Mouse (Mus musculus): ENCODE data around the gene Ankle1. TPM values are rescaled to one million over a fixed set of nuclear protein-coding genes. Genes with fewer than 3 reads are reported as not detected.

Gene Ankle1
- polyA plus RNA-seq, 1 experiment from 2014 or later, result 38.7 TPM

DNA sequence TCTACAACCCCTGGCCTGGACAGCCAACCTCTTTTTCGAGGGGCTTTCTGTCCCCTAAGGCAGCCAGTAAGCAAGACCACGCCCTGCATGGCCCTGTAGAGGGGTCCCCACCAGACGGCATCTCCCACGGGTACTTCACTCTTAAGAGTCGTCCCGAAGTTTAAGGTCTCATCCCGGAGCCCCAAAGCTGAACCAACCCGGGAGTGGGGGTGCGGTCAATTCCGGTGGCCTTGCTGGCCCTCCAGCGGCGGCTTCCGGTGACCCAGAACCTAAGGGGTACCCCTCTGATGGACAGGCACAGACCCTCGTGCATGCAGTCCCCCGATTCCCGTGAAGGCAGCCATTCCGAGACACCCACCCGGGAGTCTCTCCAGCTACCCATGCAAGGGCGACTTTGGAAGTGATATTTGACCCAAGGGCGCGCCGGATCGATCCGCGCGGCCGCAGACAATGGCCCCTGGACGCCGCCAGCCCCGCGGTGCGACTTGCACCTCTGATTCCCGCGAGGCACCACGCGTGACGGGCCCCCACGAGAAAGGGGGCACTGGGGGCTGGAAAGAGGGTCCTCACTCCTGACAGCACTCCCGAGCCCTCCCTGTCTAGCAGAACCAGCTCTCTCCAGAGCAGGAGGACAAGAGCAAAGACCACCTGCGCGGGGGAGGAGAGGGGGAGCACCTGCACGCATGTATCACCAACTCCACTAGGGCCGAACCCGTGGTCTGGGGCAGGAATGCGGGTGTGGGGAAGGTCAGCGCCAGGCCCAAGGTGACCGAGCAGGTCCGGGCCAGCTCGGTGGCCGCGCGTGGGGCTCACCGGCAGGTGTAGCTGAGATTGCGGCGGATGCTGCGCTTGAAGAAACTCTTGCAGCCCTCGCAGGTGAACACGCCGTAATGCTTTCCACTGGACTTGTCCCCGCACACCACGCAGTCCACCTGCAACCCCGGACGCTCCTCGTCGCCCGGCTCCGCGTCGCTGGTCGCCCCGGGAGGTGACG is 25.3 kb upstream of the Ankle1 start:
- no peak overlapping the region; the same call in 1 of the 2 replicates for H3K27ac ChIP-seq (ENCODE audit: low read depth, low read length)
- no peaks in the 10 kb centered on the region for H3K9me3 ChIP-seq (ENCODE audit: control insufficient read depth, low read length)
- peak overlapping the region; percentile 91 for H3K9ac ChIP-seq (ENCODE audit: low read length)
- DNase-seq (ENCODE audit: low spot score) (peak; percentile 69), ATAC-seq (replicated peaks; ENCODE audit: low FRiP score) (no peak)
- H3K4me1 ChIP-seq (replicated peaks; ENCODE audit: control insufficient read depth, insufficient read depth, low read length), result peaks cover 46% of the 10 kb centered on the region
- peak overlapping the region; percentile 88 for H3K4me3 ChIP-seq (ENCODE audit: low read depth, low read length)
- H3K27me3 ChIP-seq (ENCODE audit: control insufficient read depth, insufficient read depth, low read length), result no peaks in the 10 kb centered on the region
- no peaks in the 10 kb centered on the region; the same call in 1 of the 2 replicates for H3K36me3 ChIP-seq (ENCODE audit: control insufficient read depth, insufficient read depth, low read length)
- H3K4me2 ChIP-seq (ENCODE audit: low read depth, low read length, severe bottlenecking), result peak overlapping the region; percentile 98
- 1% methylated on average over 72 of the region's 72 CpGs for WGBS

DNA sequence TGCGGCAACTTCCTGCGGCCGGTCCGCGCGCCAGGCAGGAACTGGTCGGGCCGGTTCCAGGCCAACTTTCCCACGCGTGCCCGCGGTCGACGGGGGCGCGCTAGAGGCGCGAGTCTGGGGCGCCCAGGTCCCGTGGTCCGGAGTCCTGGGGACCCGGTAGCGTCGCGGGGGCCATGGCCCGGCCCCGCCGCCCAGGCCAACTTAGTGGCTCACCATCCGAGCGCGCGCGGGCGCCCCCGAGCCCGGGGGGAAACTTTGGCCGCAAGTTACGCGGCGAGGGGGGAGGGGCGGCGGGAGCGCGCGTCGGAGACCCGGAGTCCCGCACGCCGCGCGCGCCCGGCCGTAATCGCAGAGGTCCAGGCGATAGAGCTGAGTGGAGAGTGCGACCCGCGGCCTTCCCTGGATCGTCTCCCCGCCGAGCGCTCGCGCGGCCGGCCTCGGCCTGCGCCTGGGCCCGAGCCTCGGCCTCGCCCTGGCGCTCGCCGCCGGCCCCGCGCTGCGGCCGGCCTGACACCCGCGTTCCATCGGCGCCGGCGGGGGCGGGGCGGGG is 24.3 kb upstream of the Ankle1 start, which contains the start of gene Nr2f6:
TSS of gene Nr2f6 (minus strand) at position 540 of the 550 bp plus-strand sequence.
- no peaks in the 10 kb centered on the region for H3K9me3 ChIP-seq (ENCODE audit: control insufficient read depth, low read length)
- peak within 1 kb of the TSS; percentile 91 for H3K27ac ChIP-seq (ENCODE audit: low read depth, low read length)
- peak within 1 kb of the TSS; percentile 98 for H3K4me2 ChIP-seq (ENCODE audit: low read depth, low read length, severe bottlenecking)
- peak within 1 kb of the TSS; percentile 91 for H3K9ac ChIP-seq (ENCODE audit: low read length)
- H3K36me3 ChIP-seq (ENCODE audit: control insufficient read depth, insufficient read depth, low read length), result no peaks in the 10 kb centered on the region; the same call in 1 of the 2 replicates
- DNase-seq (ENCODE audit: low spot score) (peak; percentile 88), ATAC-seq (replicated peaks; ENCODE audit: low FRiP score) (peak; percentile 26; the same call in 1 of the 2 replicates)
- WGBS, result under 1% methylated on average over 55 of the region's 89 CpGs
- peaks cover 36% of the 10 kb centered on the region for H3K4me1 ChIP-seq (replicated peaks; ENCODE audit: control insufficient read depth, insufficient read depth, low read length)
- H3K4me3 ChIP-seq (ENCODE audit: low read depth, low read length), result peak within 1 kb of the TSS; percentile 88
- no peaks in the 10 kb centered on the region for H3K27me3 ChIP-seq (ENCODE audit: control insufficient read depth, insufficient read depth, low read length)

DNA sequence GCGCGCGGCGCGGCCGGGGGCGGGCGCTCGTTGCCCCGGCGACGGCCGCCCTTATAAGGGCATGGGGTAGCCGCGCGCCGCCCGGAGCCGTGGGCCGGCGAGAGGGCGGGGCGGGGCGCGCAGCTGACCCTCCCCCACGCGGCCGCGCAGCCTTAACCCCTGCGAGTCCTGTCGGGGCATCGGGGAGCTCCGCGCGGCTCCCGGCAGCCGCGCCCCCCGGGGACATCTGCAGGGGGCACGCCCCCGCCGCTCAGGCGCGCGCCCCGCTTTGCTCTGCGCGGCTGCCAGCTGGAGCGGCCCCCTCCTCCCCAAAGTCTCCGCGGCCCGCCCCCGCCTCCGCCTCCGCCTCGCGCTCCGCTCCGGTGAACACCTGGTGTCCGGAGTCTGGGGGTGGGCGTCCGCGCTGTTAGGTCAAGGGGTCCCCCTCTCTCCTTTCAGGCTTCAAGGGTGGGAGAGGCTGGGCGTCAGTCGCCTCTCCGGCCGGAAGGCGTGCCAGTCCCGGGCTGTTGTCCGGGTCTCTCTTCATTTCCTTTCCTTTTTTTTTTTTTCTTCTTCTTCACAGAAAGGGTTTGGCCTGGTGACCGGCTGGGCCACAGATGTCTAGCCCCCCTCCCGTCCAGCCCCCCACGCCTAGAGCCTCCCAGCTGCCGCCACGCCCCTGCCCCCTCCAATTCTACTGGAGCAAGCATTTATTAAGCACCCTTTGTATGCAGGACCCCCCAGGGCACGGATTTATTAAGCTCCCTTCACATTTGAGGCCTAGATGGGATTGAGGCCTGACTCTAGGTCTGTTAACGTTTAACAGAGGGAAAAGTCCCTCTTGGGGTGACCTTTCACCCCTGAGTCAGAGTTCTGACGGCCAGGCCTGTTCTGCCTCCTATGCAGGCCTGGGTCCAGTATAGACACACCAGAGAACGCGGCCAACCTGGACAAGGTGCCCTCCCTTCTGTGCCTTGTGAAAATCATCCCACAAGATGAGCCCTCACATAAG is 23.5 kb upstream of the Ankle1 start:
- WGBS, result 2% methylated on average over 37 of the region's 80 CpGs
- Histone ChIP-seq H3K27me3 (ENCODE audit: control insufficient read depth, insufficient read depth, low read length) (no peaks in the 10 kb centered on the region), H3K9me3 (ENCODE audit: control insufficient read depth, low read length) (no peaks in the 10 kb centered on the region), H3K4me1 (replicated peaks; ENCODE audit: control insufficient read depth, insufficient read depth, low read length) (peaks cover 33% of the 10 kb centered on the region), H3K36me3 (ENCODE audit: control insufficient read depth, insufficient read depth, low read length) (no peaks in the 10 kb centered on the region; the same call in 1 of the 2 replicates), H3K4me3 (ENCODE audit: low read depth, low read length) (peak overlapping the region; percentile 88), H3K27ac (ENCODE audit: low read depth, low read length) (peak overlapping the region; percentile 91), H3K4me2 (ENCODE audit: low read depth, low read length, severe bottlenecking) (peak overlapping the region; percentile 98), H3K9ac (ENCODE audit: low read length) (peak overlapping the region; percentile 91)
- DNase-seq (ENCODE audit: low spot score) (peak; percentile 92), ATAC-seq (replicated peaks; ENCODE audit: low FRiP score) (peak; percentile 87)

DNA sequence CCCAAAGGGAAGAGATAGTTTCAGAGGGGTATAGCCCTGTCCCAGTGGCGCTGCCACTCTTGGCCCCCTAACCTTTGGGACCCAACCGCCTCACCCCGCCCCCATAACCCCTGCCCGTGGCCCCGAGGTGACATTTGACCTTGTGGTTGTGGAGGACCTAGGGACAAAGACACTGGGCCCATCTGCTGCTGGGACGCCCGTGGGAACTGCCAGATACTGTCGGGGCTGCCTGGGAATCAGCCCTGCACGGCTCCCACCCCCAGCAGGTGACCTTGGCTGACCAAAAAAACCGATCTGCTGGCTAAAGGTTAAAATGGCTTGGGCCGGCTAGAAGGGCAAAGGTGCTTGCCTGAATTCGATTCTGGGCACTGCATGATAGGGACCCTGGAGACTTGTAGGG is 22.4 kb upstream of the Ankle1 start:
- 15% methylated on average over 12 of the region's 12 CpGs for WGBS

DNA sequence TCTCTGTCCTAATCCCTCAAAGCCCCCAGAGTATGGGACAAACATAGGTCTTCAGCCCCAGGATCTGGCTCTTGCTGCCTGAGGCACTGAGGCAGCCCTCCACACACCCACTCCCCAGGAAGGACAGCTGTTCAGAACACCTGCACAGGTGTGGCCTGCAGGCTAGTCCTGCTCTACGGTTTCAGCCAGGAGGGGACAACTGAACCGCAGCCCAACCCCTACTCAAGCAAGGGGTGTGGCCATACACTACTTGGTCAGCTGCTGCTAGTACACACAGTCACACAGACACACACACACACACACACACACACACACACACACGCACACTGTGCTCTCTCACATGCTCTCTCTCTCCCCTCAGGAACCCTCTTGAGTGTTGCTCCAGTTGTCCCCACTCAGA is 21.9 kb upstream of the Ankle1 start:
- no peaks in the 10 kb centered on the region for H3K36me3 ChIP-seq (ENCODE audit: control insufficient read depth, insufficient read depth, low read length)
- H3K27me3 ChIP-seq (ENCODE audit: control insufficient read depth, insufficient read depth, low read length), result no peaks in the 10 kb centered on the region
- no peaks in the 10 kb centered on the region for H3K9me3 ChIP-seq (ENCODE audit: control insufficient read depth, low read length)
- whole genome bisulfite sequencing, result 64% methylated on average over 3 of the region's 3 CpGs
- no peak overlapping the region for H3K4me2 ChIP-seq (ENCODE audit: low read depth, low read length, severe bottlenecking)
- H3K4me3 ChIP-seq (ENCODE audit: low read depth, low read length), result no peak overlapping the region
- H3K9ac ChIP-seq (ENCODE audit: low read length), result no peak overlapping the region
- ATAC-seq (replicated peaks; ENCODE audit: low FRiP score) (no peak), DNase-seq (ENCODE audit: low spot score) (no peak)
- H3K4me1 ChIP-seq (replicated peaks; ENCODE audit: control insufficient read depth, insufficient read depth, low read length), result peaks cover 30% of the 10 kb centered on the region
- H3K27ac ChIP-seq (ENCODE audit: low read depth, low read length), result no peak overlapping the region

More for the DNA sequence above, 22.4 kb upstream of the Ankle1 start:
- ATAC-seq (replicated peaks; ENCODE audit: low FRiP score) (no peak), DNase-seq (ENCODE audit: low spot score) (no peak)
- H3K4me3 ChIP-seq (ENCODE audit: low read depth, low read length), result no peak overlapping the region
- peaks cover 32% of the 10 kb centered on the region for H3K4me1 ChIP-seq (replicated peaks; ENCODE audit: control insufficient read depth, insufficient read depth, low read length)
- H3K27ac ChIP-seq (ENCODE audit: low read depth, low read length), result no peak overlapping the region
- H3K36me3 ChIP-seq (ENCODE audit: control insufficient read depth, insufficient read depth, low read length), result no peaks in the 10 kb centered on the region
- H3K4me2 ChIP-seq (ENCODE audit: low read depth, low read length, severe bottlenecking), result no peak overlapping the region
- H3K9ac ChIP-seq (ENCODE audit: low read length), result no peak overlapping the region
- no peaks in the 10 kb centered on the region for H3K9me3 ChIP-seq (ENCODE audit: control insufficient read depth, low read length)
- H3K27me3 ChIP-seq (ENCODE audit: control insufficient read depth, insufficient read depth, low read length), result no peaks in the 10 kb centered on the region

DNA sequence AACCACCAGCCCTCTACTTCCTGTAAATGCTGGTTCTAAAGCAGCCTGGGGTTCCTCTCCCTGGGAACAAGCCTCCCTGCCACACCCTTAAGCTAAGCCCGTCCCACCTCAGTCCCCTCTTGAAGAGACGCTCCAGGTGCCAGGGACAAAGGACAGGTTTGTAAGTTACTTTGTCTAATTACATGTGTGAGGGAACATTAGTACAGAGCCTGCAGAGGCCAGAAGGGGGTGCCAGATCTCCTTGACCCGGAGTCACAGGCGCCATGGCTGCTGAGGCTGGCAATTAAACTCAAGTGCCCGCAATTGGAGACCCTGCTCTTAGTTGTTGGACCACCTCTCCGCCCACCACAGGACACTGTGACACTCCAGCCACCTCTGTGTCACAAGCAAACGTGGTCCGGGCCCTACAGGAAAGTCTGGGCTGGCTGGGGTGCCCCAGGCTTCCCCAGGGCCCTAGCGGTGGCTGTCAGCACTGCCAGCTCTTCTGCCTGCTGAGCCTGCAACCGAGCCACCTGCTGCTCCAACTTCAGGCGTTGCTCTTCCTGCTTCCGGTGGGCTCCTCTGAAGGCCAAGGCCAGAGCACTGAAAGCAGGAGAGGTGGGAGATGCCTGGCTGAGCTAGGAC is 20.5 kb upstream of the Ankle1 start:
- no peak for DNase-seq (ENCODE audit: low spot score)
- no peak for ATAC-seq (replicated peaks; ENCODE audit: low FRiP score)
- H3K9me3 ChIP-seq (ENCODE audit: control insufficient read depth, low read length), result no peaks in the 10 kb centered on the region
- no peak overlapping the region for H3K4me2 ChIP-seq (ENCODE audit: low read depth, low read length, severe bottlenecking)
- H3K4me1 ChIP-seq (replicated peaks; ENCODE audit: control insufficient read depth, insufficient read depth, low read length), result peaks cover 15% of the 10 kb centered on the region; the same call in 1 of the 2 replicates
- H3K9ac ChIP-seq (ENCODE audit: low read length), result no peak overlapping the region
- no peaks in the 10 kb centered on the region for H3K27me3 ChIP-seq (ENCODE audit: control insufficient read depth, insufficient read depth, low read length)
- WGBS, result 80% methylated on average over 12 of the region's 12 CpGs
- no peaks in the 10 kb centered on the region for H3K36me3 ChIP-seq (ENCODE audit: control insufficient read depth, insufficient read depth, low read length)
- no peak overlapping the region for H3K4me3 ChIP-seq (ENCODE audit: low read depth, low read length)
- no peak overlapping the region for H3K27ac ChIP-seq (ENCODE audit: low read depth, low read length)

DNA sequence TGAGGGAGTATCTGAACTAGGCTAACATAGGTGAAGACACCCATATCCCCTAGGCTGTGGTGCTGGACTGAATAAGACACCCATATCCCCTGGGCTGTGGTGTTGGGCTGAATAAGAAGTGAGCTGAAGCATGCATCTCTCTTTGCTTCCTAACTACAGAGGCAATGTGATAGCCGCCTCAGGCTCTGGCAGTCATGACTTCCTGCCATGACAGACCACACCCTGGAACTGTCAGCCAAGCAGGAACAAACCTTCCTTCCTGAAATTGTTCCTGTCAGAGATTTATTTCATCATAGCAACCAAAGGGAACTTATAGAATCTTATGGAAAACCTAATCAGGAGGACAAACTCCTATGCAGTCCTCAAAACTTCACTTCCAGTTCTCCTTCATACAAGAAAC is 17.5 kb upstream of the Ankle1 start:
- no peaks in the 10 kb centered on the region for H3K27me3 ChIP-seq (ENCODE audit: control insufficient read depth, insufficient read depth, low read length)
- 75% methylated on average over 1 of the region's 1 CpGs for WGBS
- peaks cover 3% of the 10 kb centered on the region; the same call in 1 of the 2 replicates for H3K4me1 ChIP-seq (replicated peaks; ENCODE audit: control insufficient read depth, insufficient read depth, low read length)
- H3K27ac ChIP-seq (ENCODE audit: low read depth, low read length), result no peak overlapping the region
- H3K36me3 ChIP-seq (ENCODE audit: control insufficient read depth, insufficient read depth, low read length), result no peaks in the 10 kb centered on the region
- no peak overlapping the region for H3K4me3 ChIP-seq (ENCODE audit: low read depth, low read length)
- no peak overlapping the region for H3K4me2 ChIP-seq (ENCODE audit: low read depth, low read length, severe bottlenecking)
- ATAC-seq (replicated peaks; ENCODE audit: low FRiP score) (no peak), DNase-seq (ENCODE audit: low spot score) (no peak)
- H3K9me3 ChIP-seq (ENCODE audit: control insufficient read depth, low read length), result no peaks in the 10 kb centered on the region
- H3K9ac ChIP-seq (ENCODE audit: low read length), result no peak overlapping the region
